Comparison of ENCODE assay signal across 11 mouse cellular contexts in genomic region chr15:80736553-80736952, GRCm38 (mm10). TPM values are rescaled to one million over a fixed set of nuclear protein-coding genes. Genes with fewer than 3 reads are reported as not detected.
DNase-seq lines count a peak whose midpoint lies in the region; ATAC-seq and TF ChIP-seq lines count a peak whose summit lies in the region.
"Had no signal": no experiment of that assay in that cellular context is flagged by ENCODE, and none has a peak within 500 bp of the region (broad histone marks: within the 10 kb centered on the region; RNA-seq: fewer than 3 reads in every experiment).

No protein-coding gene starts in this region.

- H3K4me2 ChIP-seq in hindbrain, embryonic 11.5 days (replicated peaks; ENCODE audit: low read depth, low read length), result no peak overlapping the region

- H3K36me3 ChIP-seq in hindbrain, embryonic 11.5 days (ENCODE audit: control insufficient read depth, insufficient read depth, low read length), result no peaks in the 10 kb centered on the region

- H3K9me3 ChIP-seq in hindbrain, embryonic 11.5 days (ENCODE audit: control insufficient read depth, low read length), result no peaks in the 10 kb centered on the region
- H3K9me3 ChIP-seq: megakaryocyte, embryonic 14.5 days had no signal

- intact Hi-C loops in gastrocnemius, adult 2 months (cut with DNase I), result no loop called here

- H3K4me3 ChIP-seq in gastrocnemius, adult 2 months, result no peak overlapping the region
- no peak overlapping the region for H3K4me3 ChIP-seq in hindbrain, embryonic 11.5 days (ENCODE audit: low read depth, low read length)
- H3K4me3 ChIP-seq: megakaryocyte, embryonic 14.5 days had no signal

- ATAC-seq in erythroblast, adult 5-6 weeks (replicated peaks; ENCODE audit: low FRiP score, poor library complexity, severe bottlenecking), result peak; percentile 58; the same call in 1 of the 2 replicates
- ATAC-seq in megakaryocyte progenitor cell, adult 5-6 weeks (replicated peaks; ENCODE audit: poor library complexity), result peak; percentile 55
- no peak for ATAC-seq in hindbrain, embryonic 11.5 days (ENCODE audit: low FRiP score)
- ATAC-seq: forebrain, embryonic 16.5 days had no signal

- TF ChIP-seq CTCF in gastrocnemius, adult 2 months (IDR thresholded peaks at IDR 0.05), result peak; percentile 36

- H3K4me1 ChIP-seq in hindbrain, embryonic 11.5 days (replicated peaks; ENCODE audit: control insufficient read depth, insufficient read depth, low read length), result no peaks in the 10 kb centered on the region

- H3K27ac ChIP-seq in gastrocnemius, adult 2 months, result no peak overlapping the region
- no peak overlapping the region for H3K27ac ChIP-seq in hindbrain, embryonic 11.5 days (ENCODE audit: low read depth, low read length)

- 60% methylated on average over 1 of the region's 1 CpGs for WGBS in hindbrain, embryonic 11.5 days

- DNase-seq in gastrocnemius, adult 2 months, result no peak
- DNase-seq in gastrocnemius, adult 18-20 months (ENCODE audit: low spot score), result no peak
- DNase-seq in 3T3-L1 (ENCODE audit: low read depth, low spot score), result peak; percentile 13
- DNase-seq in embryo, embryonic 10.5 days (ENCODE audit: low spot score), result no peak
- DNase-seq in testis, postnatal 10 days (ENCODE audit: low spot score), result no peak
- DNase-seq in hindbrain, embryonic 11.5 days (ENCODE audit: low spot score), result no peak
- DNase-seq: adrenal gland, adult 2 months had no signal

- no peaks in the 10 kb centered on the region for H3K27me3 ChIP-seq in hindbrain, embryonic 11.5 days (ENCODE audit: control insufficient read depth, insufficient read depth, low read length)
- H3K27me3 ChIP-seq: megakaryocyte, embryonic 14.5 days had no signal

- H3K9ac ChIP-seq in hindbrain, embryonic 11.5 days (ENCODE audit: low read depth, low read length), result no peak overlapping the region

RNA-seq across cellular contexts. Expression of gene Tnrc6b, which starts 25.4 kb away (rescaled TPM):
- total RNA-seq in gastrocnemius, adult 2 months (2021), result 10 to 100 TPM; 48.5 to 55.6 TPM
- total RNA-seq in gastrocnemius, adult 18-20 months (2021), result 10 to 100 TPM; 43.7 to 48.2 TPM
- 138 and 146 TPM in 2 replicates for total RNA-seq in erythroblast, adult 5-6 weeks (2015; ENCODE audit: low replicate concordance)
- 214 and 245 TPM in 2 replicates for total RNA-seq in erythroblast, adult 5-6 weeks (2017; ENCODE audit: low replicate concordance)
- 41.8 and 46.5 TPM in 2 replicates for total RNA-seq in megakaryocyte progenitor cell, adult 5-6 weeks (2015)
- 46.6 and 59.3 TPM in 2 replicates for total RNA-seq in megakaryocyte progenitor cell, adult 5-6 weeks (2017)
- 20.1 and 24.9 TPM in 2 replicates for polyA plus RNA-seq in hindbrain, embryonic 11.5 days (2014; fragmentation: Nextera tagmentation; extraction: Ambion mirVana)
